Mouse (Mus musculus): ENCODE results near the gene Optn.

- TF ChIP-seq CTCF (IDR thresholded peaks at IDR 0.05; ENCODE audit: low read depth, low read length) (no peak), POLR2AphosphoS5 (IDR thresholded peaks at IDR 0.05; ENCODE audit: insufficient replicate concordance, low read depth, low read length) (no peak), TAL1 (conservative IDR thresholded peaks at IDR 0.05; ENCODE audit: low read depth, low read length) (no peak), GATA2 (IDR thresholded peaks at IDR 0.05; ENCODE audit: borderline replicate concordance, low read depth, low read length) (no peak), GATA1 (IDR thresholded peaks at IDR 0.05; ENCODE audit: borderline replicate concordance, low read length) (no peak)
These were observed 1.2 kb downstream of the Optn start for GRCm38 (mm10) chr2:5062496-5063298.

Measured in G1E (cell line).